Mouse (Mus musculus): ENCODE data around the gene Zfp442. TPM values are rescaled to one million over a fixed set of nuclear protein-coding genes. Genes with fewer than 3 reads are reported as not detected.

Gene Zfp442
- polyA plus RNA-seq (2014; fragmentation: Illumina TruSeq; extraction: RNeasy Lipid Tissue Mini Kit (QIAGEN cat#74804); ENCODE audit: low read depth, low replicate concordance), result 14.1 TPM

DNA sequence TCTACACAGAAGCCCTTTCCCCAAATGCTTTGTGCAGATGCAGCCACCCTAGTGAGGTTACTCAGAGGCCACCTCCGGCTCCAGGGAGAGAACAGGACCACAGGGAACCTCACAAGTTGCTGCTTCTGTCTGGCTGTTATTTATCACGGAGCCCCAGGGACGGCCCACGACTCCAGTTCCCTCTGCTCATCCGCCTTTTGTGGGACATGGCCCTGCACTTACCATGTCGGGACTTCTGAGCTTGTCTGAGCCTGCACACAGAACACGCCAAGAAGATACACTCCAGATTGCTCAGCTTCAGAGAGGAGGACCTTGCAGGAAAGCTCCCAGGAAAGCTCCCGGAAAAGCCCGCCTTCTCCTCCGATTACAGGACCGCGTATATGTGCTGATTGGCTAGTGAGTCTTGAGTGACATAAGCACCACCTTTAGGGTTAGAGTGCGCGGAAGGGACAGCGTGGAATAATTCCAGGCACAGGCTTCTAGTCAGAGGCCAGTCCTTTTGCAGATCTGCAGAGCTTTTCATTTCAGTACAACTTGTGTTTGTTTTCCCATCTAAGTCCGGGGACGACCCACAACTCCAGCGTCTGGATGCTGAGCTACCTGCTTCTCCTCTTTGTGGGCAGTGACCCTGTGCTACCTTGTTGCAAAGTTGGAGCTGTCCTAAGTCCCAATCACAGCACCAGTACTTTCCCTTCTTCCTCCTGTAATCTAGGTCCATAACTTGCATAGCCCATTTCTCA, at the start of gene Zfp442:
Zfp442 (minus strand) TSS at position 307 of the 740 bp plus-strand sequence.

DNA sequence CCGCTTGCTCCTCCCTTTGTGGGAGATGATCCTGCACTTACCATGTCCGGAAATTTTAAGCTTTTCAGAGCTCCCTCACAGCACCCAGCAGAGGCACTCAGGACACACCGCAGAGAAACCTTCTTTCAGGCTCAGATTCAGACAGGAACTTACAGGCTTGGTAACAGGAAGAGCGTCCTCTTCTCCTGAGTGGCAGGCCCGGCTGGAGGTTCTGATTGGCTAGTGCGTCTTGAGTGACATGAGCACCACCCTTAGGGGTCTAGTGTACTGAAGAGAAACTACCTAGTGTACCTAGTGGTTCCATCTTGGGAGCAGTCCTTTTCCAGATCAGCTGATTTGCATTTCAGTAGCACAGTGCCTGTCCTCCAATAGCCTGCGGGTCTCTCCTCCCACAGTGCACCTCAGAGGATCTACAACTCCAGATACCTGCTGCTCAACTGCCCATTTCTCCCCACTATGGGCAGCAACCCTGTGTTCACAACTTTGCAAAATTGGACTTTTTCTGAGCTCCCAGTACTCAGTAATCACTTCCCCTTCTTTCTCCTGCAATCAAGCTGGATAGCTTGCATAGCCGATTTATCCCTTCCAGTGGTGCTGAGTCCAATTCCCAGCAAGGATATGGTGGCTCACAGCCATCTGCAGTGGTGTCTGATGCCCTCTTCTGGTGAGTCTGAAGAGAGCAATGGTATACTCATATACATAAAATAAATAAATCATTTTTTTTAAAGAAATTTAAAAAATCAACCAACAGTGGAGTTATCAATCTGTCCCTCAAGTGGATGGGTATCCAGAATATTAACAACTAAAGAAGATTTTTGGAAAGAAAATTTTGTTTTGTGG, 33.9 kb upstream of the Zfp442 start, which contains the start of gene Zfp345:
Zfp345 (minus strand) TSS at position 153 of the 840 bp plus-strand sequence.

DNA sequence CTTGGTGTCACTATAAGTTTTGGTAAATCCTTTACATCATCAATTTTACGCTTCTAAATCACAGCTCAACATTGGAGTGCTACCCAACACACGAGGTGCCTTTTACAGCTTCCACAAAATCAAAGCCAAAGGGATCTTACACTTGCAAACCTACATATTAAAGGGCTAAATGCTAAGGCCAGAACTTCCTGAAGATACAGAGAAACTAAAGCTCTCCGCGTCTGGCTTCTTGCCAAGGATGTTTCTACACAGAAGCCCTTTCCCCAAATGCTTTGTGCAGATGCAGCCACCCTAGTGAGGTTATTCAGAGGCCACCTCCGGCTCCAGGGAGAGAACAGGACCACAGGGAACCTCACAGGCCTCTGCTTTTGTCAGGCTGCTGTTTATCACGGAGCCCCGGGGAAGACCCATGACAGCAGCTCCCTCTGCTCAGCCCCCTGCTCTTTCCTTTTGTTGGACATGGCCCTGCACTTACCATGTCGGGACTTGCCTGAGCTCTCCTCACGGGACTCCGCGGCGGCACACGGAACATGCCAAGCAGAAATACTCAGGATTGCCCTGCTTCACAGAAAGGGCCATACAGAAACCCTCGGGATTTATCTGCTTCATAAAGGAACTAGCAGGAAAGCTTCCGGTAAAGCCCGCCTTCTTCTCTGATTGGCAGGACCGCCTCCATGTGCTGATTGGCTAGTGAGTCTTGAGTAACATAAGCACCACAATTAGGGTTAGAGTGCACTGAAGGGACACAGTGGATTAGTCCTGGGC, 89.0 kb downstream of the Zfp442 start, which contains the start of gene 3300002I08Rik:
3300002I08Rik (minus strand) TSS at position 653 of the 765 bp plus-strand sequence.

Other genes starting within 250 kb of the Zfp442 start
- gene Zfp937, start 233.4 kb downstream of the Zfp442 start, polyA plus RNA-seq (2014; fragmentation: Illumina TruSeq; extraction: RNeasy Lipid Tissue Mini Kit (QIAGEN cat#74804); ENCODE audit: low read depth, low replicate concordance), result 14.0 TPM
- 25.2 TPM for gene Gm21994, start 195.9 kb downstream of the Zfp442 start, polyA plus RNA-seq (2014; fragmentation: Illumina TruSeq; extraction: RNeasy Lipid Tissue Mini Kit (QIAGEN cat#74804); ENCODE audit: low read depth, low replicate concordance)
- not detected for gene Gm14124, start 194.0 kb downstream of the Zfp442 start, polyA plus RNA-seq (2014; fragmentation: Illumina TruSeq; extraction: RNeasy Lipid Tissue Mini Kit (QIAGEN cat#74804); ENCODE audit: low read depth, low replicate concordance)
- 4.3 TPM for gene Gm10130, start 127.8 kb downstream of the Zfp442 start, polyA plus RNA-seq (2014; fragmentation: Illumina TruSeq; extraction: RNeasy Lipid Tissue Mini Kit (QIAGEN cat#74804); ENCODE audit: low read depth, low replicate concordance)
- gene 3300002I08Rik, start 88.7 kb downstream of the Zfp442 start, polyA plus RNA-seq (2014; fragmentation: Illumina TruSeq; extraction: RNeasy Lipid Tissue Mini Kit (QIAGEN cat#74804); ENCODE audit: low read depth, low replicate concordance), result 7.8 TPM
- gene Zfp345, start 33.6 kb upstream of the Zfp442 start, polyA plus RNA-seq (2014; fragmentation: Illumina TruSeq; extraction: RNeasy Lipid Tissue Mini Kit (QIAGEN cat#74804); ENCODE audit: low read depth, low replicate concordance), result not detected
- 0.79 TPM for gene Cst7, start 118.9 kb upstream of the Zfp442 start, polyA plus RNA-seq (2014; fragmentation: Illumina TruSeq; extraction: RNeasy Lipid Tissue Mini Kit (QIAGEN cat#74804); ENCODE audit: low read depth, low replicate concordance)
- gene Apmap, start 157.1 kb upstream of the Zfp442 start, polyA plus RNA-seq (2014; fragmentation: Illumina TruSeq; extraction: RNeasy Lipid Tissue Mini Kit (QIAGEN cat#74804); ENCODE audit: low read depth, low replicate concordance), result 47.1 TPM
- gene Acss1, start 217.0 kb upstream of the Zfp442 start, polyA plus RNA-seq (2014; fragmentation: Illumina TruSeq; extraction: RNeasy Lipid Tissue Mini Kit (QIAGEN cat#74804); ENCODE audit: low read depth, low replicate concordance), result 39.2 TPM
- not detected for gene Vsx1, start 237.9 kb upstream of the Zfp442 start, polyA plus RNA-seq (2014; fragmentation: Illumina TruSeq; extraction: RNeasy Lipid Tissue Mini Kit (QIAGEN cat#74804); ENCODE audit: low read depth, low replicate concordance)

All from sigmoid colon, adult 10 weeks (tissue).